Mouse (Mus musculus): ENCODE results near the gene Samd1. TPM values are rescaled to one million over a fixed set of nuclear protein-coding genes. Genes with fewer than 3 reads are reported as not detected.

Samd1 gene
- total and polyA plus RNA-seq, 2 experiments = 4.0 to 11.9 TPM

DNA sequence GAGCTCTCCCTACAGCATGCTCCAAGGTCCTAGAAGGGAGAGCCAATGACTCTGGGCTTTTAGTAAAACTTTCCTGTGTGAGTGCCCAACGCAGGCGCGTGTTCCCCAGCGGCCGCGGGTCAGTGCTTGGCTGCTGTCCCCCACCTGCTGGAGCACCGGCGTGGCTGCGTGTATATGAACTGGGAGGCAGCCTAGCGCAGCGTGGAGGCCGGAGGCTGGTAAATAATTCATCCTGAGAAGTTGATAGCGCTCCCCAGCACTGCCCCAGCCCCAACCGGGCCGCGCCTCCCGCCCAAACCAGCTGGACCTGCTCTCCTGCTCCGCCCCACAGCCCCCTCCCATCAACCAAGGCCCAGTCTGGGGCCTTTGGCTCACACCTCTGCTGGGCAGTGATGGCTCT is 23.6 kb downstream of the Samd1 start, which contains the start of gene Palm3:
TSS of gene Palm3 (plus strand) at position 376 of the 400 bp plus-strand sequence.
- Histone ChIP-seq H3K79me2 (ENCODE audit: control insufficient read depth, insufficient read depth, low read length) (no peaks in the 10 kb centered on the region), H3K9ac (ENCODE audit: low read depth, low read length) (no peak within 1 kb of the TSS), H3K27me3 (ENCODE audit: control insufficient read depth, insufficient read depth, low read length) (peaks cover 4% of the 10 kb centered on the region), H3K4me1 (ENCODE audit: control insufficient read depth, insufficient read depth, low read length) (no peaks in the 10 kb centered on the region), H3K36me3 (ENCODE audit: control insufficient read depth, insufficient read depth, low read length) (no peaks in the 10 kb centered on the region), H3K27ac (replicated peaks; ENCODE audit: insufficient read depth, low read depth, low read length) (no peak within 1 kb of the TSS), H3K4me3 (ENCODE audit: insufficient read depth, low read depth, low read length) (no peak within 1 kb of the TSS)
- 21% methylated on average over 17 of the region's 18 CpGs for WGBS
- DNase-seq (ENCODE audit: extremely low read depth, low read depth, low spot score) = no peak
- no peak for TF ChIP-seq CTCF (IDR thresholded peaks at IDR 0.05; ENCODE audit: low read depth, low read length)
- TF ChIP-seq POLR2A (IDR thresholded peaks at IDR 0.05; ENCODE audit: extremely low read depth, insufficient read depth, low read length) = no peak

DNA sequence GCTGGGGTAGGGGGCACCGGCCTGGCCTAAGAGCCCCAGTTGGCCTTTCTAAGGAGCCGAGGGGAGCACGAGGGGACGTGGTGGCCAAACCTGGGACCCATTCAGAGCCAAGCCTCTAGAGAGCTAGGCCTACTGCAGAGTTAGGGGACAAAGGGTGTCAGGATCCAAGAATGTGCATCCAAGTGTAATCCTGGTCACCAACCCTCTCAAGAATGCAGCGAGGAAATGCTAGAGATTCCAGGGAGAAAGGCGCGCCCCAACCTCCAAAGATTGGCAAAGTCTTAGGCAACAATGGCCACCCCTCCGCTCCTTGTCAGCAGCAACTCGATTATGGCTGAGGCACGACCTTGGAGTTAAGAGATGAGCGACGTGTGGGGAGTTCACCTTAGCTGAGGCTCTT is 24.1 kb downstream of the Samd1 start:
- Histone ChIP-seq H3K36me3 (ENCODE audit: control insufficient read depth, insufficient read depth, low read length) (no peaks in the 10 kb centered on the region), H3K9ac (ENCODE audit: low read depth, low read length) (no peak overlapping the region), H3K79me2 (ENCODE audit: control insufficient read depth, insufficient read depth, low read length) (no peaks in the 10 kb centered on the region), H3K4me1 (ENCODE audit: control insufficient read depth, insufficient read depth, low read length) (no peaks in the 10 kb centered on the region), H3K4me3 (ENCODE audit: insufficient read depth, low read depth, low read length) (no peak overlapping the region), H3K27me3 (ENCODE audit: control insufficient read depth, insufficient read depth, low read length) (peaks cover 4% of the 10 kb centered on the region), H3K27ac (replicated peaks; ENCODE audit: insufficient read depth, low read depth, low read length) (no peak overlapping the region)
- TF ChIP-seq CTCF (IDR thresholded peaks at IDR 0.05; ENCODE audit: low read depth, low read length) (no peak), POLR2A (IDR thresholded peaks at IDR 0.05; ENCODE audit: extremely low read depth, insufficient read depth, low read length) (no peak)
- WGBS = 45% methylated on average over 12 of the region's 12 CpGs
- DNase-seq (ENCODE audit: extremely low read depth, low read depth, low spot score) = no peak

DNA sequence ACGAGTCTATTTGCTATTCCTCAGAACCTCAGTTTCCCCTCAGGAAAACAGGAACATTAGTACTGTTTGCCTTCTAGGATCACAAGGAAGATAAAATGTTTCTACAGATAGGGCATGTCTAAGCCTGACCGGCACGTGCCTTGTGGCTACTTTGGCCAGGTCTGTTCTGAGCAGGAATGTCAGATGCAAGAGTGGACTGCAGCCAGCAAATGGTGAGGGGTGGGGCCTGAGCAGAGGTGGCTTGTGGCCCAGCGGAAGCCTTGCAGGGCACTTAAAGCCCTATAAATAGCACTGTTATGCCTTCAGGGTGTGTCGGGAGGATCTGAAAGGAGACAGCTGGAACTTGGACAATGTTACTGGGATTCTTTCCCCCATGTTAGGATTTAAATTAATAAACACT is 25.6 kb downstream of the Samd1 start:
- DNase-seq (ENCODE audit: extremely low read depth, low read depth, low spot score) = no peak
- Histone ChIP-seq H3K79me2 (ENCODE audit: control insufficient read depth, insufficient read depth, low read length) (no peaks in the 10 kb centered on the region), H3K4me1 (ENCODE audit: control insufficient read depth, insufficient read depth, low read length) (no peaks in the 10 kb centered on the region), H3K27me3 (ENCODE audit: control insufficient read depth, insufficient read depth, low read length) (peaks cover 4% of the 10 kb centered on the region), H3K9ac (ENCODE audit: low read depth, low read length) (no peak overlapping the region), H3K4me3 (ENCODE audit: insufficient read depth, low read depth, low read length) (no peak overlapping the region), H3K27ac (replicated peaks; ENCODE audit: insufficient read depth, low read depth, low read length) (no peak overlapping the region), H3K36me3 (ENCODE audit: control insufficient read depth, insufficient read depth, low read length) (no peaks in the 10 kb centered on the region)
- no peak for TF ChIP-seq POLR2A (IDR thresholded peaks at IDR 0.05; ENCODE audit: extremely low read depth, insufficient read depth, low read length)
- no peak for TF ChIP-seq CTCF (IDR thresholded peaks at IDR 0.05; ENCODE audit: low read depth, low read length)
- 28% methylated on average over 5 of the region's 5 CpGs for WGBS

DNA sequence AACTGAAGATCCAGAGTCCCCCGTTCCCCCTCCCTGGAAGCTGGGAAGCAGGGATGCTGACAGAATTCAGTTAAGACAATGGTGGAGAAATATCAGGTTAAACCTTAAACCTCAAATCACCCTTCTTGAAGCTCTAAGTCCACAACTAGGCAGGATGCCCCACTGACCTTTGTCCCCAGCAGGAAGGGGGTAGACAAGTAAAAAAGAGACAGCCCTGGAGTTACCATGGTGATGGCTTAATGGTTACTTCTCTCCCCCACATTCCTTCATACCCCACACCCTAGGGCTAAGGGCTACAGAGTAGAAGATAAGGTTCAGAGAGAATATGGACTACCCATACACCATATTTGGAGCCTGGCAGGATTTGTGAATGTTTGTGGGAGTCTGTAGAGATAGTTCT is 26.2 kb downstream of the Samd1 start:
- Histone ChIP-seq H3K9ac (ENCODE audit: low read depth, low read length) (no peak overlapping the region), H3K27me3 (ENCODE audit: control insufficient read depth, insufficient read depth, low read length) (peaks cover 7% of the 10 kb centered on the region), H3K4me1 (ENCODE audit: control insufficient read depth, insufficient read depth, low read length) (no peaks in the 10 kb centered on the region), H3K79me2 (ENCODE audit: control insufficient read depth, insufficient read depth, low read length) (no peaks in the 10 kb centered on the region), H3K4me3 (ENCODE audit: insufficient read depth, low read depth, low read length) (no peak overlapping the region), H3K27ac (replicated peaks; ENCODE audit: insufficient read depth, low read depth, low read length) (no peak overlapping the region), H3K36me3 (ENCODE audit: control insufficient read depth, insufficient read depth, low read length) (no peaks in the 10 kb centered on the region)
- no peak for TF ChIP-seq CTCF (IDR thresholded peaks at IDR 0.05; ENCODE audit: low read depth, low read length)
- no peak for TF ChIP-seq POLR2A (IDR thresholded peaks at IDR 0.05; ENCODE audit: extremely low read depth, insufficient read depth, low read length)
- WGBS = 74% methylated on average over 1 of the region's 1 CpGs
- DNase-seq (ENCODE audit: extremely low read depth, low read depth, low spot score) = no peak

DNA sequence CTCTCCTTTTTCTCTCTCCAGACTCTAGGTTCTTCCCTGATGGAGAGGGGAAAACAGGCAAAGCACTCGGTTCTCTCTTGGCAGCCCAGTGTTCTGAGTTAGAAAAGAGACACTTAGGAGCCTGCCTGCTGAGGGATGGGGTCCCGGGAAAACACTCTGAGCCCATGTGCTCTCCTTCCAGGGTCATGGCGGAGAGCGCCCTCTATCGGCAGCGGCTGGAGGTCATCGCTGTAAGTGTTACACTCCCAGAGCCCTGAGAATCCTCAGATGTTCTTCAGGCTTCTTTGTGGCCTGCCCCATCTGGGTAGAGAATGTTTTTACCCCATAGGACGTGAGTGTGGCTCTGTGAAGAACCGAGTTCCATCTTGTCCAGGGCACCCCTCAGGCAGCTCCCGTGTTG is 26.7 kb downstream of the Samd1 start:
- H3K27ac ChIP-seq (replicated peaks; ENCODE audit: insufficient read depth, low read depth, low read length) = no peak overlapping the region
- H3K9ac ChIP-seq (ENCODE audit: low read depth, low read length) = no peak overlapping the region
- peak; percentile 86 for TF ChIP-seq CTCF (IDR thresholded peaks at IDR 0.05; ENCODE audit: low read depth, low read length)
- TF ChIP-seq POLR2A (IDR thresholded peaks at IDR 0.05; ENCODE audit: extremely low read depth, insufficient read depth, low read length) = no peak
- H3K36me3 ChIP-seq (ENCODE audit: control insufficient read depth, insufficient read depth, low read length) = no peaks in the 10 kb centered on the region
- H3K27me3 ChIP-seq (ENCODE audit: control insufficient read depth, insufficient read depth, low read length) = peaks cover 7% of the 10 kb centered on the region
- H3K79me2 ChIP-seq (ENCODE audit: control insufficient read depth, insufficient read depth, low read length) = no peaks in the 10 kb centered on the region
- 11% methylated on average over 10 of the region's 10 CpGs for WGBS
- DNase-seq (ENCODE audit: extremely low read depth, low read depth, low spot score) = no peak
- no peaks in the 10 kb centered on the region for H3K4me1 ChIP-seq (ENCODE audit: control insufficient read depth, insufficient read depth, low read length)
- no peak overlapping the region for H3K4me3 ChIP-seq (ENCODE audit: insufficient read depth, low read depth, low read length)

DNA sequence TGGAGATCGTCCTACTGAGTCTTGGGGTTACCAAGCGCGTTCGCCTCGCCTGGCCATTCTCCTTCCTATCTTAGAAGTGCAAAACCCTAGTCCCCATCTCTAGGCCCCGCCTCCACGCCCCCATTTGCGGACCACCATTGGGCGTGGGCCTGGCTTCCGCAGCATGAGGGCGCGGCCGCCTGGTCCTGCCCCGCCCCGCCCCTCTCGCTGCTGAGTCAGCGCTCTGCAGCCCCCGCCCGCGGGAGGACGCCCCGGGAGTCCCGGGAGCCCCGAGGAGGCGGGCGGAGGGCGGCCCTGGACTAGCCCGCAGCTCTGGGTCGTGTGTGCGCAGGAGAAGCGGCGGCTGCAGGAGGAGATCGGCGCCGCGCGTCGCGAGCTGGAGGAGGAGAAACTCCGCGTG is 28.4 kb downstream of the Samd1 start:
- H3K4me1 ChIP-seq (ENCODE audit: control insufficient read depth, insufficient read depth, low read length) = no peaks in the 10 kb centered on the region
- no peak for TF ChIP-seq POLR2A (IDR thresholded peaks at IDR 0.05; ENCODE audit: extremely low read depth, insufficient read depth, low read length)
- no peak for TF ChIP-seq CTCF (IDR thresholded peaks at IDR 0.05; ENCODE audit: low read depth, low read length)
- H3K79me2 ChIP-seq (ENCODE audit: control insufficient read depth, insufficient read depth, low read length) = no peaks in the 10 kb centered on the region
- H3K36me3 ChIP-seq (ENCODE audit: control insufficient read depth, insufficient read depth, low read length) = no peaks in the 10 kb centered on the region
- DNase-seq (ENCODE audit: extremely low read depth, low read depth, low spot score) = no peak
- peaks cover 7% of the 10 kb centered on the region for H3K27me3 ChIP-seq (ENCODE audit: control insufficient read depth, insufficient read depth, low read length)
- H3K27ac ChIP-seq (replicated peaks; ENCODE audit: insufficient read depth, low read depth, low read length) = no peak overlapping the region
- H3K4me3 ChIP-seq (ENCODE audit: insufficient read depth, low read depth, low read length) = no peak overlapping the region
- WGBS = 5% methylated on average over 37 of the region's 41 CpGs
- H3K9ac ChIP-seq (ENCODE audit: low read depth, low read length) = no peak overlapping the region

All from liver, adult 2 months (tissue).